Mouse (Mus musculus): ENCODE measurements around the gene Cish. TPM values are rescaled to one million over a fixed set of nuclear protein-coding genes. Genes with fewer than 3 reads are reported as not detected.

Gene Cish
- polyA plus RNA-seq, 1 experiment from 2014 or later, result 16.4 TPM

- no peak for ATAC-seq (ENCODE audit: insufficient number of reproducible peaks, low FRiP score)
Measured at GRCm38 (mm10) chr9:107322461-107323050, 26.7 kb downstream of the Cish start.

GRCm38 (mm10) chr9:107323558-107323957 is 27.7 kb downstream of the Cish start:
- Histone ChIP-seq H3K4me2 (no peak overlapping the region), H3K4me3 (no peak overlapping the region), H3K36me3 (no peaks in the 10 kb centered on the region), H3K27ac (ENCODE audit: poor library complexity, severe bottlenecking) (no peak overlapping the region), H3K9ac (no peak overlapping the region), H3K9me3 (replicated peaks) (no peaks in the 10 kb centered on the region), H3K4me1 (replicated peaks) (peaks cover 20% of the 10 kb centered on the region; the same call in 1 of the 2 replicates), H3K27me3 (replicated peaks) (no peaks in the 10 kb centered on the region)
- ATAC-seq (ENCODE audit: insufficient number of reproducible peaks, low FRiP score), result no peak
- 49% methylated on average over 6 of the region's 6 CpGs for whole genome bisulfite sequencing

More at GRCm38 (mm10) chr9:107322461-107323050, 26.7 kb downstream of the Cish start:
- 66% methylated on average over 8 of the region's 8 CpGs for WGBS
- Histone ChIP-seq H3K27me3 (replicated peaks) (no peaks in the 10 kb centered on the region), H3K9ac (no peak overlapping the region), H3K4me3 (no peak overlapping the region), H3K9me3 (replicated peaks) (no peaks in the 10 kb centered on the region), H3K4me1 (replicated peaks) (peaks cover 20% of the 10 kb centered on the region; the same call in 1 of the 2 replicates), H3K36me3 (no peaks in the 10 kb centered on the region), H3K27ac (ENCODE audit: poor library complexity, severe bottlenecking) (no peak overlapping the region), H3K4me2 (no peak overlapping the region)

GRCm38 (mm10) chr9:107324799-107325561 is 29.2 kb downstream of the Cish start:
- Histone ChIP-seq H3K9me3 (replicated peaks) (no peaks in the 10 kb centered on the region), H3K4me3 (no peak overlapping the region), H3K9ac (no peak overlapping the region), H3K36me3 (no peaks in the 10 kb centered on the region), H3K4me2 (no peak overlapping the region), H3K27ac (ENCODE audit: poor library complexity, severe bottlenecking) (no peak overlapping the region), H3K4me1 (replicated peaks) (peaks cover 20% of the 10 kb centered on the region; the same call in 1 of the 2 replicates), H3K27me3 (replicated peaks) (no peaks in the 10 kb centered on the region)
- 68% methylated on average over 4 of the region's 4 CpGs for WGBS
- no peak for ATAC-seq (ENCODE audit: insufficient number of reproducible peaks, low FRiP score)

- Histone ChIP-seq H3K4me1 (replicated peaks) (peaks cover 20% of the 10 kb centered on the region; the same call in 1 of the 2 replicates), H3K27me3 (replicated peaks) (no peaks in the 10 kb centered on the region), H3K4me2 (no peak overlapping the region), H3K9ac (no peak overlapping the region), H3K9me3 (replicated peaks) (no peaks in the 10 kb centered on the region), H3K36me3 (no peaks in the 10 kb centered on the region), H3K27ac (ENCODE audit: poor library complexity, severe bottlenecking) (no peak overlapping the region), H3K4me3 (no peak overlapping the region)
- WGBS, result 76% methylated on average over 7 of the region's 7 CpGs
- ATAC-seq (ENCODE audit: insufficient number of reproducible peaks, low FRiP score), result no peak
Measured at GRCm38 (mm10) chr9:107325904-107326303, 30.1 kb downstream of the Cish start.

GRCm38 (mm10) chr9:107327879-107328620 is 32.2 kb downstream of the Cish start:
- Histone ChIP-seq H3K4me1 (replicated peaks) (peaks cover 13% of the 10 kb centered on the region; the same call in 1 of the 2 replicates), H3K9me3 (replicated peaks) (no peaks in the 10 kb centered on the region), H3K27me3 (replicated peaks) (no peaks in the 10 kb centered on the region), H3K4me3 (no peak overlapping the region), H3K4me2 (no peak overlapping the region), H3K27ac (ENCODE audit: poor library complexity, severe bottlenecking) (no peak overlapping the region), H3K36me3 (peaks cover 14% of the 10 kb centered on the region; the same call in 1 of the 2 replicates), H3K9ac (no peak overlapping the region)
- peak; percentile 39; the same call in 1 of the 2 replicates for ATAC-seq (ENCODE audit: insufficient number of reproducible peaks, low FRiP score)
- WGBS, result 80% methylated on average over 16 of the region's 16 CpGs

GRCm38 (mm10) chr9:107330791-107331190 is 35.0 kb downstream of the Cish start:
- Histone ChIP-seq H3K27me3 (replicated peaks) (no peaks in the 10 kb centered on the region), H3K27ac (ENCODE audit: poor library complexity, severe bottlenecking) (no peak overlapping the region), H3K9me3 (replicated peaks) (no peaks in the 10 kb centered on the region), H3K9ac (no peak overlapping the region), H3K4me2 (no peak overlapping the region), H3K36me3 (peaks cover 14% of the 10 kb centered on the region; the same call in 1 of the 2 replicates), H3K4me3 (no peak overlapping the region), H3K4me1 (replicated peaks) (no peaks in the 10 kb centered on the region)
- ATAC-seq (ENCODE audit: insufficient number of reproducible peaks, low FRiP score), result no peak
- WGBS, result 75% methylated on average over 6 of the region's 6 CpGs

GRCm38 (mm10) chr9:107333686-107334085 is 37.9 kb downstream of the Cish start:
- no peaks in the 10 kb centered on the region for H3K27me3 ChIP-seq (replicated peaks)
- ATAC-seq (ENCODE audit: insufficient number of reproducible peaks, low FRiP score), result no peak
- WGBS, result 45% methylated on average over 2 of the region's 2 CpGs
- no peaks in the 10 kb centered on the region for H3K9me3 ChIP-seq (replicated peaks)
- H3K4me1 ChIP-seq (replicated peaks), result peaks cover 13% of the 10 kb centered on the region
- no peak overlapping the region for H3K4me3 ChIP-seq
- H3K27ac ChIP-seq (ENCODE audit: poor library complexity, severe bottlenecking), result no peak overlapping the region
- no peak overlapping the region for H3K4me2 ChIP-seq
- H3K36me3 ChIP-seq, result peaks cover 14% of the 10 kb centered on the region; the same call in 1 of the 2 replicates
- H3K9ac ChIP-seq, result no peak overlapping the region

- H3K27ac ChIP-seq (ENCODE audit: poor library complexity, severe bottlenecking), result no peak overlapping the region
- no peaks in the 10 kb centered on the region for H3K27me3 ChIP-seq (replicated peaks)
- no peak overlapping the region for H3K4me3 ChIP-seq
- no peak overlapping the region for H3K4me2 ChIP-seq
- WGBS, result 85% methylated on average over 6 of the region's 6 CpGs
- ATAC-seq (ENCODE audit: insufficient number of reproducible peaks, low FRiP score), result no peak
- peaks cover 14% of the 10 kb centered on the region; the same call in 1 of the 2 replicates for H3K36me3 ChIP-seq
- H3K4me1 ChIP-seq (replicated peaks), result peaks cover 15% of the 10 kb centered on the region
- no peak overlapping the region for H3K9ac ChIP-seq
- H3K9me3 ChIP-seq (replicated peaks), result no peaks in the 10 kb centered on the region
Measured at GRCm38 (mm10) chr9:107334356-107334755, 38.5 kb downstream of the Cish start.

GRCm38 (mm10) chr9:107335046-107335445 is 39.2 kb downstream of the Cish start:
- WGBS, result 86% methylated on average over 5 of the region's 5 CpGs
- no peak for ATAC-seq (ENCODE audit: insufficient number of reproducible peaks, low FRiP score)

GRCm38 (mm10) chr9:107335909-107336308 is 40.1 kb downstream of the Cish start:
- Histone ChIP-seq H3K27me3 (replicated peaks) (peaks cover under 1% of the 10 kb centered on the region; the same call in 1 of the 2 replicates), H3K27ac (ENCODE audit: poor library complexity, severe bottlenecking) (no peak overlapping the region), H3K4me3 (no peak overlapping the region), H3K36me3 (peaks cover 14% of the 10 kb centered on the region; the same call in 1 of the 2 replicates), H3K4me1 (replicated peaks) (peaks cover 17% of the 10 kb centered on the region), H3K9me3 (replicated peaks) (no peaks in the 10 kb centered on the region), H3K4me2 (no peak overlapping the region), H3K9ac (no peak overlapping the region)
- WGBS, result 9% methylated on average over 5 of the region's 5 CpGs
- no peak for ATAC-seq (ENCODE audit: insufficient number of reproducible peaks, low FRiP score)

More at GRCm38 (mm10) chr9:107335046-107335445, 39.2 kb downstream of the Cish start:
- H3K4me1 ChIP-seq (replicated peaks), result peaks cover 15% of the 10 kb centered on the region
- H3K9ac ChIP-seq, result no peak overlapping the region
- no peaks in the 10 kb centered on the region for H3K27me3 ChIP-seq (replicated peaks)
- peaks cover 14% of the 10 kb centered on the region; the same call in 1 of the 2 replicates for H3K36me3 ChIP-seq
- H3K27ac ChIP-seq (ENCODE audit: poor library complexity, severe bottlenecking), result no peak overlapping the region
- no peaks in the 10 kb centered on the region for H3K9me3 ChIP-seq (replicated peaks)
- H3K4me2 ChIP-seq, result no peak overlapping the region
- H3K4me3 ChIP-seq, result no peak overlapping the region

GRCm38 (mm10) chr9:107336386-107336785 is 40.6 kb downstream of the Cish start:
- Histone ChIP-seq H3K9me3 (replicated peaks) (no peaks in the 10 kb centered on the region), H3K27me3 (replicated peaks) (peaks cover 5% of the 10 kb centered on the region), H3K27ac (ENCODE audit: poor library complexity, severe bottlenecking) (no peak overlapping the region), H3K36me3 (peaks cover 14% of the 10 kb centered on the region; the same call in 1 of the 2 replicates), H3K4me3 (no peak overlapping the region), H3K4me2 (no peak overlapping the region), H3K9ac (no peak overlapping the region), H3K4me1 (replicated peaks) (peaks cover 19% of the 10 kb centered on the region)
- no peak for ATAC-seq (ENCODE audit: insufficient number of reproducible peaks, low FRiP score)
- 79% methylated on average over 6 of the region's 6 CpGs for WGBS
